Mouse (Mus musculus) monocyte, adult 5-6 weeks (primary cell): ENCODE data around the gene Fgfr2. TPM values are rescaled to one million over a fixed set of nuclear protein-coding genes. Genes with fewer than 3 reads are reported as not detected.

Experiments
- ATAC-seq: fragments of 153-309, 156-312 bp; replicated peaks from 2 replicates; pipeline ENCODE4 v1.8.0; 2017; ENCODE audit warnings: mild to moderate bottlenecking; ENCODE audit not compliant: low TSS enrichment, insufficient number of reproducible peaks, severe bottlenecking, poor library complexity, low FRiP score
- total RNA-seq: library from RNA; stranded (forward); fragments of 200-1000, 200-491, 200-594 nt; gene quantifications from 3 replicates; pipeline ENCODE4 v1.2.3, GENCODE M21; 2017

The Fgfr2 gene
- total RNA-seq, 1 experiment from 2014 or later = not detected

DNA sequence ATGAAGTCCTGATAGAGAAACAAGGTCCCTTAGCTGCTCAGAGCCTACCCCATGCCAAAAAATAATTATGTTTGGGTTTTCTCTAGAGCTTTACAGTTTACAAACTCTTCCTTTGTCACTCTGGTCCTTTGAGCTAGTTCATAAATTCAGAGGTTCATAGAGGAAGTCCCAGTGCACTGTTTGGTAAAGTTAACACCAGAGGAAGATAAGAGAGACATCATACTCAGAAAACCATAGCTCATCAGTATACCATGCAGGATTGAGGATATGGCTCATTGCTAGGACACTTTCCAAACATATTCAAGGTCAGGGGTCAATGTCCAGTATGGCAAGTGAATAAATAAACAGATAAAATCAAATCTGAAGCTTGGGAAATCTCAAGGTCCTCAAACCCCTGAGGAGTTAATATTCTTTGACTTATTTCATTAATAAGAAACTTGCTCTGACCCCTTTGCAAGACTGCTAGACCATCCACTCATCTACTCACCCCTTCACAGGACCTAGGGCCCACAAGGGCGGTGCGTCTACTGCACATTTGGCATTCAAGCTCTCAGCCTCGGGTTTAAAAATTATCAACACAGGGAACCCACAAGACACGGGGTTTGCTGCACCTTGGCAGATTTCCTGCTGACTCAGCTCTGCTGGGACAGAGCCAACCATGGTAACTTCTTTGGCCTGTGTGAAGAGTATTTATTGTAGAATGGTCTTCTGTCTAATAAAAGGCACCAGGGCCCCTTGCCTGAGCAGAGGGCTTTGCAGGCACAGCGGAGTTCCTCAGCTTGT lies 797.4 kb downstream of the Fgfr2 start:
- no peak for ATAC-seq

DNA sequence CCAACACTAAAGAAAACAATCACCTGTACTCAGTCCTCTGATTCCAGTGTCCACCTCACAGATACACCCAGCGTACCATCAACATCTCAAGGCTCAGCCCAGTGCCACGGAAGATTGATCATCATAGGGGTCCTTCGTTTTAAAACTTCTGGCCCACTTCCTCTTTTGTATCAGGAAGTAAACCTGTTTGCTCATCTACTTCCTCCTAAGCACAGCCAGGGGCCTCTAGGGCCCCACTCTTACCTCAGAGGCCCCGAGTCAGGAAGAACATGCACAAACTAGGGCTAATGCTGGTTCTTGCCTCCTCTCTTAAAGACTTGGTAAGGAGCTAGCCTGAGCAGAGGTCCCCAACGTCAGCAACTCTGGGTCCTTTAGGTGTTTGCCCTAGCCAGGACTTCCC lies 799.7 kb downstream of the Fgfr2 start:
- ATAC-seq = peak; percentile 87

DNA sequence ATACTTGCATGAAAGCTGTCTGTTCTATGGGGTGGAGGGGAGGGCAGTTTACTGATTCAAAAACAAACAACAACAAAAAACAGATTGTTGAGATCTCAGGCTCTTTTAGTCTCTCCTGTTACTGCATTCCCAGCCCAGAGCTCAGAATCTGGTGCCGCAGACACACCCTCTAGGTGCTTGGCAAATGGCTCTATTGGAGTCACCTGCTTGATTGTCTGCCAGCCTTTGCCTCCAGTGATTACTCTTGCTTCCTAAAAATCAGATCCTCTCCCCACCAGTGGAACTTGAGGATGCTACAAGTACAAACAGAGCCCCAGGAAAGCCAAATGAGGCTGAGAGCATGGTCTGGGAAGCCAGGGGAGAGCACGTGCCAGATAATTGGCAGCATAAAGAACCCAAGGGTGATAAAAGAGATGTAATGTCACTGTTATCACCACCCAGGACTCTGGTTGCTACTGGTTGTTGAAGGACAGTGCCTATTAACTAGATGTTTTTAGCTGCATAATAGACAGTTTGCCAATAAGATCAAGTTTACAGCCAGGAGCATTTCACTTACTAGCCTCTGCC lies 801.7 kb downstream of the Fgfr2 start:
- ATAC-seq = no peak

DNA sequence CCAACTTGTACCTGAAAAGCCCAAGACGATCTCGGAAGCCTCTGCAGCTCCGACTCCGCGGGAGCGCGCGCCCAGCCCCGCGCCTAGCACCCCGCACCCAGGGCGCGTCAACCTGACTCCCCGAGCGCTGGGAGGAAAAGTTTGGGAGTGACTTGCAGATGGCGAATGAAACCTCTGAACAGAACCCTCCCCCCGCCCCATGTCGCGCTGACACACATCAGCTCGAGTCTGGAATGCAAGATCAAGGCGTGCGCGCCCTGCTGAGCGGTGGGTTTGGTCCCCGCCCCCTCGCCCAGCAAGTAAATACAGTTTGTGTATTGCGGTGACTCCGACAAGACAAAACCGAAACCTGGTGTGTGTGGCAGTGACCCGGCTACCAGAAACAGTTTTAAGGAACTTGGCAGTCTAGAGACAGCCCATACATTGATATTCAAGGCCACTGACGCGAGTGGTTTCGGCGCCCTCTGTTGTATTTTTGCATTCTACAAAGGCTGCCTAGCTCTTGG lies 806.1 kb downstream of the Fgfr2 start, which contains the start of gene Chst15:
Gene Chst15 (minus strand): TSS at position 193 of the 506 bp plus-strand sequence.
- peak; percentile 70 for ATAC-seq

DNA sequence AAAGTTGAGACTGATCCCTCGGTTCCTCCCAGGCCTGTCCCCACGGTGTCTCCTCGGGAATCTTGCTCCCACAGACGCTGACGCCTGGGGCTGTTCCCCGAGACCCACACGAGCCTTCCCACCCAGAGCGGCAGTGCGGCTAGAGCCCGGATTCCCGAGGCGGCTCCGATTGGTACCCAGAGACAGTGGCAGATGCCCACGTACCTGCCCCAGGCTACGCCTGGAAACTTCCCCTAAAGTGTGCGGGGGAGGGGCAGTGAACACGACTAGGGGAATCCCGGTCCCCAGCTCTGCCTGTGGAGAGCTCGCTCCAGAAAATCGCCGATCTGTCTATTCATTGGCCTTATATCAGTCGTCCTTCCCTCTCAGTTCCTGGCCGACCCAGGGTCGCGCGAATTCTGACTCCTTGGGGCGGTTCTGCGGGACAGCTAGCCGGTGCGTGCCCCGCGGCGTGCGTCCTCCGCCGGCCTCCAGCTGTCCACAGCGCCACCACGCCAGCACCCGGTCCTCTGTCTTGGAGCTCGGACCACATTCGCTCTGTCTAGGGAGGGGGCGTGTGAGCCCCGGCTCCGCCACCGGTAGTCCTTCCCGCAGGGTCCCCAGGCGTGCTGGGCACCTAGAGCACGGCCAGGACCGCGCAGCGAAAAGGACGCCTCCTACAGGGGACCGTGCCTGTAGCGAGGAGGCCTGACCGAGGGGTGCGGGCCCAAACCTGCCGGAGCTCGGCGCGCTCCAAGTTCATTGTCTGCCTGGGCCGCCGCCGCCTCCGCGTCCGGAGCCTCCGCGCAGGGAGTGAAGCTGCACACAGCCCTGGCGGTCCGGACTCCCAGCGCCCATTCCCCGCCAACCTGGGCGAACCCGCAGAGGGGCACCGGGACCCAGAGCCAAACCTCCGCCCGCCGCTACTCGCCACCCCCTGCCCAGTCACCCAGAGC lies 806.8 kb downstream of the Fgfr2 start:
- ATAC-seq = peak; percentile 45

DNA sequence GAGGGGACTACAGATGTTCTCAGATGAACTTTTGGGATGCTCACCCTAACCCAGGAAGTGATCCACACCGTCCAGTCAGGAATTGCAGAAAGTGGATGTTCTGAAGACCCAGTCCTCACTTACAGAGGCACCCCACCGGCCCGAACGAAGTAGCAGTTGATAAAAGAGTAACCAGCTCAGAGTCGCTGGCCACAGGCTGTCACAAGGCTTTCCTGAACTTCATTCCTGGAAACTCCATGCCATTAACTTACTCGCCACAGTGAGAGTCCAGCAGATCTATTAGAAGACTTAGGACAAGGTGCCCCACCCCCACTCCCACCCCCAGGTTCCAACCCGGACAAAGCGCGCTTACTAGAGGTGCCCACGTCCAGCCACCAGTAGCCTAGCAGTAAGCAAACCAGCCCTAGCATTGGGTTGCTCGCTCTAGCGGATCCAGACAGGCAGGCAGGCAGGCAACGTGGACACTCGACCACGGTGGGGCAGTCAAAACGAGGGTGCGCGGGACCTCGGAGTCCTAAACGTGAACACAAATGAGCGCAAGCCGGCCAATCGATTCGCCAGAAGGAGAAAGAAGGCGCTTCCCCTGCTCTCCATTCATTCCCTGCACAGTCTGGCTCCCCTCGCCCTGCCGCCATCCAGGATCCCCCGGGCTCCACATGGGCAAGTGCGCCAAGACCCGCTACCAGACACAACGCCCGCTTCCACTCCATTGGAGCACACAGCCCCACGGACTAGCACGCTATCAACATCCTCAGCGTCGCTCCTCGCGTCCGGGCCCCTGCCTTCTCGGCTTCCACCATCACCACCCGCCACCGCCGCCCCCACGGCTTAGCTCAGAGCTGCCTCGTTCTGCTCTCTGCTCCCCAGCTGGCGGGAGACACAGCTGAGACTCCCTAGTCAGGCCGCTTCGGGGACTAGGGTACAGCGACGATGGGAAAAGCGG lies 807.7 kb downstream of the Fgfr2 start:
- peak; percentile 64 for ATAC-seq

DNA sequence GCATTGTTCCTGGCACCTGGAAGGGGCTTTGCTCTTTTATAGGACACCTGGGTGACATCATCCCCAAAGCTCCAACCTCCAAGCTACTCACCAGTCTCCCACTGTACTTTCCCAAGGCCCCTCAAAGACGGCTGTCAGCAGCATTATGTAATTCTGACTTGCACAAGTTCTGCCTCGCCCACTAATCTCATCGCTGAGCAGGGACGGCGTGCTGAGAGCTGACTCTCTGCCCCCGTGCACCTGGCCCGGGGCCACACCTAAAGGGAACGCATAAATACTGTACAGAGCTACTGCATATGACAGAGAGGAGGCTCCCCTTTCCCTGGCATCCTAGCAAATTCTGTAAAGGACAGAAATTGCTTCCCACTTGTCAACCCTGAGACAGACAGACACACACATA lies 810.8 kb downstream of the Fgfr2 start:
- ATAC-seq = no peak

DNA sequence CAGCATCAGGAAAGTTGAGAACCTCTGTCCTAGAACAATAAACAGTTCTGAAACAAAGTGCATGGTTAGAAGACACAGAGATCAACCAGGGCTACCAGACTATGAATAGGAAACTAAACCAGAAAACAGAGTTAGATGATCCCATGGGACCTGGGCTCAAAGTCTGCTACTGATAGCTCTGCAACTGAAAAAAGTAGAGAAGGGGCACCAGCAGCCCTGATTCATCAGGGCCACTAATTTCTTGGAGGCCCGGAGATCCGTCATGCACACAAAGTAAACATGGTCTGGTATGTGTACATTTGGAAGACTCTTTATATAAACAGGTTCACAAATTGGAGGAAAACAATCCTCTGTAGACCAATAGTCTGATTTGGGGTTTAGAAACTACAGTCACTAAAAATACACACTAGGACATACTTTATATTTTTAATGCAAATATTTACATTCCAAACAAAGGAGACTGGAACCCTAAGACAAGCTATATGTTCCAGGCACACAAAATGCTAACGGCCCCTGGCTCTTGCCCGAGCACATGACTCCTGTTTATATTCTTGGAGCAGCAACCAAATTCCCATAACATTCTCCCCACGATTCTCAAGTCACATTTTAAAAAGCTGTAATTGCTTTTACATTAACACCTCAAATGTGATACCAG lies 814.5 kb downstream of the Fgfr2 start:
- no peak for ATAC-seq

DNA sequence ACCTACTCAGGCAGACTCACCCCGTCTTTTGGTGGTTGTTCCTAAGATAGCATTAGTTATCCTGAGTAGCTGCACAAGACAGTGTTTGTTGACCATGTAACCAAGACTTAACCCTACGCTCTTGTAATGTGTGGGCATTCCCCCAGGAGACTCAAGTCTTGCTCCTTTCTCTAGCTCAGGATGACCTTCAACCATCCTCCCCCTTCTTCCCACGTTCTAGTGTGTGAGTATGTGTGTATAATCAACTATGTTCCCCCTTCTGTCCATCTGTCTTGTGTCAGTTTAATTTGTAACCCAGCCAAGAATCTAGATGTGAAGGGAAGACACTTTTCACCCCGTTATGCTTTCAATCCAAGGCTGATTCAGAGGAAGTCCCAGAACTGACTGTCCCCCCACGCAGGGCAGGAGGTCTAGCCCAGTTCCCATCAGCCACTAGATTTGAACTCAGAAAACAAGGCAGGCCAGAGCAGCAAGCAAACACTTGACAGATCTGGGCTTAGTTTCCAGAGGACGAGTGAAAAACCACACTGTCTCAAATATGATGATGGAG lies 815.4 kb downstream of the Fgfr2 start:
- no peak for ATAC-seq

DNA sequence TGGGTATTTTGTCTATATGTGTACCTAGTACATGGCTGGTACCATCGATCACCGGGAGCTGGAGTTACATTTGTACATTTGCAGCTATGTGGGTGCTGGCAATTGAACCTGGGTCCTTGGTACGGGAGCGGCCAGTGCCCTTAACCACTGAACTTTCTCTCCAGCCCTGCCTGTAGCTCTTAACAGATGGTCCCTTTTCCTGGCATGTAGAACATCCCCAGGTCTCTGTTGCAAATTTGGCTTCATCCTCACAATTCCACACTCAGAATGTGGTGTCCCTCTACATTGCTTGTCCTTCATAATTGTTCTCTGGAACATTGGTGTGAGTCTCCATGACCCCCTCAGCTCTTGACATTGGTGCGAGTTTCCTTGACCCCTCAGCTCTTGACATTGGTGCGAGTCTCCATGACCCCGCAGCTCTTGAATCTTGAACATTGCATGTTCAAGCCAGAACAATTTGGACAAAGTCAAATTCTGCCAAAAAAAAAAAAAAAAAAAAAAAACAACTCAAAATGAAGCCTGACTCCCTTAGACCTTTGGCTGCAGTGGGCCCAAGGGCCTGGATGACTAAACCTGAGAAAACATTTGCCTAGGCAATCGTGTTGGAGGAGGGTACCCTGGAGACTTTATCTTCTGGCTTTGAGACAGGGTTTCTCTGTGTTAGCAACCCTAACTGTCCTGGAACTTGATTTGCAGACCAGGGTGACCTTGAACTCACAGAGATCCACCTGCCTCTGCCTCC lies 816.3 kb downstream of the Fgfr2 start:
- ATAC-seq = no peak

DNA sequence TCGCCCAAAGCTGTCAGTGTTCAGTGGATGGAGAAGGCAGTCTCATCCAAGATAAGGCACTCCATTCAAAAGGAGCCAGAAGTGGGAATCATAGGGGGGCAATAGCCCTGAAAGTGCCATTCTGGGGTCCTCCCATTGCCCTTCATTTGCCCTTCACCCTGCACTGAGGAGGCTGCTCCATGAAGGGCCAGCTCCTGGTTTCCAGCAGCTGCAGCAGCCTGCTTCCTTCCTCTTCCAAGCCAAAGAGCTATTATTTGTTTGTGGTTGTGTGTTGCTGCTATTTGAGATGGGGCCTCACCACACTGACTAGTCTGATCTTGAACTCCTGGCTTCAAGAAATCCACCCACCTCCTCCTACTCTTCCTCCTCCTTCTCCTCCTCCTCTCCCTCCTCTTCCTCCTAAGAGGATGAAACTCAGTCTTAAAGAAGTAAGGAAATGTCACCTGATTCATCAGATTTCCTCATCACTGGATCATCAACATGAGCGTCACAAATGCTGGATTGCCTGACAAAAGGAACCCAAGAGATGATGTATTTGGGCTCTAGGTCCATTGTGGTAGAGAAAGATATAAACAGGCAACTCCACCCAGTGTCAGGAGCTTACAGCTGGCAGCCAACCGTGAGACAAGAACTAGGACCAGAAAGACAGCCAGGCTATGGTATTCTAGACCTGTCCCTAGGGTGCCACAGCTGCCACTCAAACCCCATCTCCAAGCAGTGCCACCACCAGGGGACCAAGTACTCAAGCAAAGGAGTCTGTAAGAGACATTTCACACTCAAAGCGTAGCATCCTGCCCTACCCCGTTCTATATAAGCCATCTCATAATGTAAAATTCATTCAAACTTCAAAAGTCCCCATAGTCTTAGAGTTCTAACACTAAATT lies 817.4 kb downstream of the Fgfr2 start:
- no peak for ATAC-seq

DNA sequence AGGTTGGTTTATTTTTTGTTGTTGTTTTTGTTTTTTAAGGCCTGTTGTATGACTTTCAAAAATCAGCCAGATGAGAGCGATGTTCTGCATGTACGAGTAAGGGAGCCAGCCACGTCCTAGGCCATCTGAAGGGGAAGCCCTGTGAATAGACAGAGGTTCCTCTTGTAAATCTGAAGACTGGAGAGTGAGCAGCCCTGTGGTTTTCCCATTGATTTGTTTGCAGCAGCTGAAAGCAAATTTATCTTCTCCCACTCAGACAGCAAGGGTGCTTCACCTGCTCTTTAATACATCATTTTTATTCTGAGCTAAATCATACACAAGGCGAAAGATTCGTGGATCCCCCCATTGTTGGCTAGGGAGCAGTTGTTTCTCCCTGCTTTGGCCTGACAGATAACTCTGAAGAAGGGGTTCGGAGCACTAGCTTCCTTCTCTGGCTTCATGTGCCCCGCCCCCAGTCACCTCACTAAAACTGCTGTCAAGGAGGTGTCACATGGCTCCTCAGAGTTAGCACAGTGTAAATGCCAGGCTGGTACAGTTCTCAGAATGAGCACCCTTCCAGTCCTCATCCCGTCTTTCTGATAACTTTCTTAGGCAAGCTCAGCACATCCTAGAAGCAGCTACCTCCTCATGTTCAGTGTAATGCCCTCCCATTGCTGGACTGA lies 818.6 kb downstream of the Fgfr2 start:
- no peak for ATAC-seq

DNA sequence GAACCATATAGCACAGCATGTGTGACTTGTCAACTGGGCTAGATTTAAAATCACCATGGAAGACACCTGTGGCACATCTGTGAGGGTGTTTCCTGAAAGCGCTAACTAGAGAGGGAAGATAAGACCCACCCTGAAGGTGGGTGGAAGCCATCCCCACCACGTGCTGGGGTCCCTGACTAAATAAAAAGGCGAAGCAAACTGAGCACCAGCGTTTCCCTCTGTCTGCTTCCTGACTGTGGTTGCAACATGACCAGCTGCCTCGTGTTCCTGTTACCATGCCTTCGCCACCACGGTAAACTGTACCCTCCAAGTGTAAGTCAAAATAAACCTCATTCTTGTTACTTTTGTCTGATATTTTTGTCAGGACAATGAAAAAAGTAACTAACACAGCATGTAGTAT lies 819.2 kb downstream of the Fgfr2 start:
- peak; percentile 32; the same call in 1 of the 2 replicates for ATAC-seq

DNA sequence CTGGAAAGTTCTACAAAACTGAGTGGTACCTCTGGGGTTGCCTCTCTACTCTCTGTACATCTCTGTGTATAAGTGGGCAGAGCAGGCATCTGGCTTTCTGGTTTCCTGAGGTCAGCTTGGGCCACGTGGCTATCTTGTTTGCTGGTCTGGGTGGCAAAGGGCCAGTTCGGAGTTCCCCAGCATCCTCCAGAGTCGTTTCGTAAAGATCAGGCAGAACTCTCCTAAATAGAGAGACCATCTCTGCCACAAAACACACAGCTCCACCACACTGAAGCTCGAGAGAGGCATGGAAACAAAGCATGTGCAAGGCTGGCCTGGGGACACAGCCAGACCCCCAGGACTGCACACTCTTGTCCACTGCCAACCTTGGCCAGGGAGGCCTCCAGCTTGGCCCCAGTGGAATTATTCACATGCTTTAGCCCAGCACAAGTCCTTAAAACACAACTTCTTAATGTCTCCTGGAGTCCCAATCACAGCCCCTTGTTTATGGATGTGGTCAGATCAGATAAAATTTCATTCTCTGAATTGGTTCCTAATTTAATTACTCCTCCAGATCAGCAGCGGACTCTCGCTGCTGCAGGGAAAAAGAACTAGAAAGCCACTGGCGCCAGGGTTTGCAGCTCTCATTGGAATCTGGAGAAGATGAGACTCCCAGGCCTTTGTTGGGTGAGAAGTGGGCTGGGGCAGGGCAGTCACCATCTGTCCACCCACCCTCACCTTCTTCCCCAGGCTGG lies 820.5 kb downstream of the Fgfr2 start:
- no peak for ATAC-seq
